Mouse (Mus musculus): ENCODE measurements around the gene Odf4. TPM values are rescaled to one million over a fixed set of nuclear protein-coding genes. Genes with fewer than 3 reads are reported as not detected.
A peak's percentile ranks its signal among the peaks of the same experiment; 100 is the strongest.
"Not testable (repeated sequence)": the region's sequence is repeated elsewhere in the genome, so short reads cannot be mapped to it uniquely, and the experiment has no call there.

The Odf4 gene
- polyA plus RNA-seq, 1 experiment from 2014 or later: not detected

- H3K4me3 ChIP-seq; H3K36me3 ChIP-seq; H3K27ac ChIP-seq; H3K4me1 ChIP-seq; H3K27me3 ChIP-seq (replicated peaks); H3K9me3 ChIP-seq; ATAC-seq (ENCODE audit: low FRiP score, low read depth); H3K9ac ChIP-seq; H3K4me2 ChIP-seq (replicated peaks): not testable (repeated sequence)
- 26% methylated on average over 11 of the region's 11 CpGs for WGBS
Measured at GRCm38 (mm10) chr11:68962159-68962558, 35.3 kb upstream of the Odf4 start.

- Histone ChIP-seq H3K27me3 (replicated peaks) (peaks cover 10% of the 10 kb centered on the region), H3K4me3 (no peak overlapping the region), H3K9me3 (no peaks in the 10 kb centered on the region), H3K9ac (no peak overlapping the region), H3K4me2 (replicated peaks) (no peak overlapping the region), H3K4me1 (no peaks in the 10 kb centered on the region), H3K27ac (no peak overlapping the region), H3K36me3 (no peaks in the 10 kb centered on the region)
- 84% methylated on average over 3 of the region's 3 CpGs for WGBS
- no peak for ATAC-seq (ENCODE audit: low FRiP score, low read depth)
Measured at GRCm38 (mm10) chr11:68961596-68961995, 34.7 kb upstream of the Odf4 start.

GRCm38 (mm10) chr11:68957971-68958370, 31.1 kb upstream of the Odf4 start:
- no peak overlapping the region for H3K4me3 ChIP-seq
- peaks cover 40% of the 10 kb centered on the region for H3K27me3 ChIP-seq (replicated peaks)
- peaks cover 17% of the 10 kb centered on the region for H3K4me1 ChIP-seq
- WGBS: 57% methylated on average over 1 of the region's 1 CpGs
- H3K9me3 ChIP-seq: no peaks in the 10 kb centered on the region
- no peak for ATAC-seq (ENCODE audit: low FRiP score, low read depth)
- no peaks in the 10 kb centered on the region for H3K36me3 ChIP-seq
- no peak overlapping the region for H3K4me2 ChIP-seq (replicated peaks)
- H3K9ac ChIP-seq: no peak overlapping the region
- no peak overlapping the region for H3K27ac ChIP-seq

- no peak for ATAC-seq (ENCODE audit: low FRiP score, low read depth)
- Histone ChIP-seq H3K27me3 (replicated peaks) (peaks cover 41% of the 10 kb centered on the region), H3K9ac (no peak within 1 kb of the TSS), H3K4me3 (no peak within 1 kb of the TSS), H3K36me3 (no peaks in the 10 kb centered on the region), H3K27ac (no peak within 1 kb of the TSS), H3K4me2 (replicated peaks) (no peak within 1 kb of the TSS), H3K4me1 (peaks cover 17% of the 10 kb centered on the region), H3K9me3 (no peaks in the 10 kb centered on the region)
- 37% methylated on average over 8 of the region's 8 CpGs for WGBS
Measured at GRCm38 (mm10) chr11:68957308-68957707, 30.4 kb upstream of the Odf4 start, which contains the start of gene Arhgef15. Arhgef15 (minus strand) TSS chr11:68957480.

- no peaks in the 10 kb centered on the region for H3K36me3 ChIP-seq
- no peak overlapping the region for H3K9ac ChIP-seq
- H3K4me1 ChIP-seq: peaks cover 17% of the 10 kb centered on the region
- no peak overlapping the region for H3K27ac ChIP-seq
- no peak for ATAC-seq (ENCODE audit: low FRiP score, low read depth)
- no peaks in the 10 kb centered on the region for H3K9me3 ChIP-seq
- H3K4me2 ChIP-seq (replicated peaks): no peak overlapping the region
- 39% methylated on average over 13 of the region's 13 CpGs for WGBS
- H3K27me3 ChIP-seq (replicated peaks): peaks cover 45% of the 10 kb centered on the region
- H3K4me3 ChIP-seq: no peak overlapping the region
Measured at GRCm38 (mm10) chr11:68956697-68957096, 29.8 kb upstream of the Odf4 start.

GRCm38 (mm10) chr11:68956107-68956506, 29.2 kb upstream of the Odf4 start:
- WGBS: 39% methylated on average over 3 of the region's 3 CpGs
- H3K4me3 ChIP-seq: no peak overlapping the region
- H3K36me3 ChIP-seq: no peaks in the 10 kb centered on the region
- H3K27me3 ChIP-seq (replicated peaks): peaks cover 48% of the 10 kb centered on the region
- H3K4me2 ChIP-seq (replicated peaks): no peak overlapping the region
- peaks cover 17% of the 10 kb centered on the region for H3K4me1 ChIP-seq
- H3K9me3 ChIP-seq: no peaks in the 10 kb centered on the region
- no peak overlapping the region for H3K9ac ChIP-seq
- ATAC-seq (ENCODE audit: low FRiP score, low read depth): no peak
- no peak overlapping the region for H3K27ac ChIP-seq

- Histone ChIP-seq H3K9ac (no peak overlapping the region), H3K4me2 (replicated peaks) (peak overlapping the region; percentile 57), H3K27me3 (replicated peaks) (peaks cover 48% of the 10 kb centered on the region)
Measured at GRCm38 (mm10) chr11:68955473-68955872, 28.6 kb upstream of the Odf4 start.

GRCm38 (mm10) chr11:68954408-68954807, 27.5 kb upstream of the Odf4 start:
- WGBS: 2% methylated on average over 17 of the region's 17 CpGs
- peak overlapping the region; percentile 27 for H3K4me3 ChIP-seq
- peaks cover 17% of the 10 kb centered on the region for H3K4me1 ChIP-seq
- H3K4me2 ChIP-seq (replicated peaks): peak overlapping the region; percentile 57
- H3K9ac ChIP-seq: peak overlapping the region; percentile 50; the same call in 1 of the 2 replicates
- no peaks in the 10 kb centered on the region for H3K9me3 ChIP-seq
- H3K27me3 ChIP-seq (replicated peaks): peaks cover 51% of the 10 kb centered on the region
- no peaks in the 10 kb centered on the region for H3K36me3 ChIP-seq
- no peak for ATAC-seq (ENCODE audit: low FRiP score, low read depth)
- no peak overlapping the region for H3K27ac ChIP-seq

More at GRCm38 (mm10) chr11:68955473-68955872, 28.6 kb upstream of the Odf4 start:
- Histone ChIP-seq H3K9me3 (no peaks in the 10 kb centered on the region), H3K4me3 (no peak overlapping the region; the same call in 1 of the 2 replicates), H3K36me3 (no peaks in the 10 kb centered on the region), H3K27ac (no peak overlapping the region), H3K4me1 (peaks cover 17% of the 10 kb centered on the region)
- no peak for ATAC-seq (ENCODE audit: low FRiP score, low read depth)
- WGBS: 75% methylated on average over 5 of the region's 5 CpGs

- ATAC-seq (ENCODE audit: low FRiP score, low read depth): no peak
- peaks cover 17% of the 10 kb centered on the region for H3K4me1 ChIP-seq
- H3K27ac ChIP-seq: no peak overlapping the region
- H3K4me2 ChIP-seq (replicated peaks): peak overlapping the region; percentile 57
- H3K27me3 ChIP-seq (replicated peaks): peaks cover 51% of the 10 kb centered on the region
- H3K36me3 ChIP-seq: no peaks in the 10 kb centered on the region
- no peak overlapping the region for H3K9ac ChIP-seq
- H3K4me3 ChIP-seq: no peak overlapping the region
- H3K9me3 ChIP-seq: no peaks in the 10 kb centered on the region
- WGBS: 5% methylated on average over 13 of the region's 13 CpGs
Measured at GRCm38 (mm10) chr11:68953903-68954302, 27.0 kb upstream of the Odf4 start.

GRCm38 (mm10) chr11:68947542-68947993, 20.7 kb upstream of the Odf4 start:
- no peak overlapping the region for H3K27ac ChIP-seq
- H3K36me3 ChIP-seq: no peaks in the 10 kb centered on the region

GRCm38 (mm10) chr11:68946806-68947440, 20.0 kb upstream of the Odf4 start:
- H3K9me3 ChIP-seq: no peaks in the 10 kb centered on the region
- ATAC-seq (ENCODE audit: low FRiP score, low read depth): no peak
- peak overlapping the region; percentile 53 for H3K9ac ChIP-seq
- peak overlapping the region; percentile 24 for H3K4me3 ChIP-seq
- H3K4me2 ChIP-seq (replicated peaks): peak overlapping the region; percentile 52
- peaks cover 5% of the 10 kb centered on the region; the same call in 1 of the 2 replicates for H3K4me1 ChIP-seq
- peaks cover 21% of the 10 kb centered on the region for H3K27me3 ChIP-seq (replicated peaks)
- no peak overlapping the region for H3K27ac ChIP-seq
- WGBS: 9% methylated on average over 16 of the region's 16 CpGs
- no peaks in the 10 kb centered on the region for H3K36me3 ChIP-seq

More at GRCm38 (mm10) chr11:68947542-68947993, 20.7 kb upstream of the Odf4 start:
- peak overlapping the region; percentile 52 for H3K4me2 ChIP-seq (replicated peaks)
- H3K4me3 ChIP-seq: peak overlapping the region; percentile 24
- no peak for ATAC-seq (ENCODE audit: low FRiP score, low read depth)
- WGBS: 6% methylated on average over 12 of the region's 12 CpGs
- H3K9ac ChIP-seq: peak overlapping the region; percentile 6; the same call in 1 of the 2 replicates
- H3K27me3 ChIP-seq (replicated peaks): peaks cover 23% of the 10 kb centered on the region
- no peaks in the 10 kb centered on the region for H3K9me3 ChIP-seq
- peaks cover 5% of the 10 kb centered on the region; the same call in 1 of the 2 replicates for H3K4me1 ChIP-seq

- peaks cover 5% of the 10 kb centered on the region; the same call in 1 of the 2 replicates for H3K4me1 ChIP-seq
- no peaks in the 10 kb centered on the region for H3K36me3 ChIP-seq
- no peak overlapping the region for H3K4me3 ChIP-seq
- H3K4me2 ChIP-seq (replicated peaks): no peak overlapping the region
- 89% methylated on average over 4 of the region's 4 CpGs for WGBS
- H3K9ac ChIP-seq: no peak overlapping the region
- no peaks in the 10 kb centered on the region for H3K9me3 ChIP-seq
- no peak for ATAC-seq (ENCODE audit: low FRiP score, low read depth)
- H3K27me3 ChIP-seq (replicated peaks): peaks cover 16% of the 10 kb centered on the region
- no peak overlapping the region for H3K27ac ChIP-seq
Measured at GRCm38 (mm10) chr11:68946001-68946400, 19.1 kb upstream of the Odf4 start.

- Histone ChIP-seq H3K4me2 (replicated peaks) (no peak overlapping the region), H3K27ac (no peak overlapping the region), H3K9me3 (no peaks in the 10 kb centered on the region), H3K9ac (no peak overlapping the region), H3K4me3 (no peak overlapping the region), H3K27me3 (replicated peaks) (peaks cover 16% of the 10 kb centered on the region), H3K36me3 (no peaks in the 10 kb centered on the region), H3K4me1 (peaks cover 10% of the 10 kb centered on the region)
- 78% methylated on average over 2 of the region's 2 CpGs for WGBS
- no peak for ATAC-seq (ENCODE audit: low FRiP score, low read depth)
Measured at GRCm38 (mm10) chr11:68945245-68945644, 18.4 kb upstream of the Odf4 start.
